Mouse (Mus musculus) heart, adult 8-10 months (tissue): ENCODE results near the gene Spata46. TPM values are rescaled to one million over a fixed set of nuclear protein-coding genes. Genes with fewer than 3 reads are reported as not detected.
A peak's percentile ranks its signal among the peaks of the same experiment; 100 is the strongest.

Experiments used
- DNase-seq: peaks from one replicate; pipeline ENCODE4 v3.0.0; 2022; ENCODE audit warnings: low spot score
- total RNA-seq, 4 experiments: library from RNA; stranded (reverse); gene quantifications; 2 replicates each; pipeline ENCODE4 v1.2.4; 2022

Spata46 gene
- total RNA-seq = not detected

DNA sequence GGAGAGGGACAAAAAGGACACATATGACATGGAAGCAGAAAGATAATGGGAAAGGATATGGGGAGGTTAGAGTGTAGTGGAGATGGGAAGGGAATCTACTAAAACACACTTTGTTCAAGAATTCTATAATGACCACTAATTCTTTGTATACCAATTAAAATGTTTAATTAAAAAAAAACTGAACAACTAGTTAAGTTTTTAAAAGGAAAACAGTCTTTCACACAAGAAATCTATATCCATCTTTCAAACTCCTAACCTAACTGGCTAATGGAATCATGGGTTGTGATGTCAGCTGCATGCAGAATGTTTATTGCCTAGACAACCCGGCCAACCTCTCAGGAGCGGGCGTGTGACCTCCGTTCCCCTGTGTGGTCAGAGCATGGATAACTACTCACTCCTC lies at the start of gene Spata46:
Spata46 (plus strand) TSS at position 301 of the 400 bp plus-strand sequence.
- no peak for DNase-seq

DNA sequence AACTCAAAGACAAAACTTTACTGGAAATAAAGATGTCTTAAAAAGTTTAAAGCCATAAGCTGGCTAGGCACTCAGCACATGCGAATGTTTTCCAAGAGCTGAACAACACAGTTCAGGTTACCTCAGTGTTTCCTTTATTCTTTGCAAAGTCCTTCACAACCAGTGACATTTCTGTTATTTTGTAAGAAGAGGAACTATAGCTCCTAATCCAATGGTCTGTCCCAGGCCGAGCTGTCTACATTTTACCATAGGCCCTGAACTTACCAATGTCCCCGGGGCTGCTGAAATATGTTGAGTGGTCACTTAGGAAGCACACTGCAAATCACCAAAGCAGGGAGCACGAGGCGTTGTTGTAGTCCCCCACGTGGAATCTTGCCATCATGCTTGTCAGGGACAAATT lies 38.3 kb upstream of the Spata46 start:
- DNase-seq = no peak

DNA sequence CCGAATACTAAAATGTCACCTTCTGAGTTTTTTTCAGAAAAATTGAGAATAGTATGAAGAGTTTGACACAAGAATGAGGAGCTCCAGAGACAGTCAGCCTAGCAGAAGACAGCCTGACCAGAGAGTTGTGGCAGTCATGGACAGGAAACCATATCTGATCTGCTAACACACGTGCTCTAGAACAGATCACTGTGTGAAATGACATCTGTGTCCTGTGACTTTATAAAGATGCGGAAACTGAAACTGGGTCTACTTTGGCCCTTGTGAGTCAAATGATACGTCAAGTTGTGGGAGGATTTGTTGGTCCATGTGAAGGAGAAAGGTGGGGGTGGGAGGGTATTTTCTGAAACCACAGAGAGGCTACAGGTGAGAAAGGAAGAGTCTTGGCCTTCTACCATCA lies 37.9 kb upstream of the Spata46 start:
- DNase-seq = no peak

DNA sequence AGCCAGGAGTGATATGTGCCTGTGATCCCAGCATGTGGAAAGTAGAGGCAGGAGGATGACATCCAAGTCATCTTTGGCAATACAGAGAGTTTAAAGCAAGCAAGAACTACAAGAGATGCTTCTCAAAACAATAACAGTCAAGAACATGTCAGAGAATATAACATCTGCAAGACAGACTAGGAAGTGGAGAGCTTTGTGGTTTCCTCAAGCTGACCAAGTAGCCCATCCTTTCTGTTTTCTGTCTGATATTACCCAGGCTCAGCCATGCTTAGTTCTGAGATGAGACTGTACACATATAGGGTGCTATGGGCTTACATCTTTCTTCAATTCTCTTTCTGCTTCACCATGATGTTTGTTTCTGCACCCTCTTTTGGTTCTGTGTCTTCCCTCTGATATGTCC lies 35.4 kb upstream of the Spata46 start:
- no peak for DNase-seq

- DNase-seq = no peak
These were observed 31.6 kb upstream of the Spata46 start, which contains the start of gene Sh2d1b1 for GRCm38 (mm10) chr1:170277016-170277415. TSS of gene Sh2d1b1 (plus strand) at chr1:170277320.

DNA sequence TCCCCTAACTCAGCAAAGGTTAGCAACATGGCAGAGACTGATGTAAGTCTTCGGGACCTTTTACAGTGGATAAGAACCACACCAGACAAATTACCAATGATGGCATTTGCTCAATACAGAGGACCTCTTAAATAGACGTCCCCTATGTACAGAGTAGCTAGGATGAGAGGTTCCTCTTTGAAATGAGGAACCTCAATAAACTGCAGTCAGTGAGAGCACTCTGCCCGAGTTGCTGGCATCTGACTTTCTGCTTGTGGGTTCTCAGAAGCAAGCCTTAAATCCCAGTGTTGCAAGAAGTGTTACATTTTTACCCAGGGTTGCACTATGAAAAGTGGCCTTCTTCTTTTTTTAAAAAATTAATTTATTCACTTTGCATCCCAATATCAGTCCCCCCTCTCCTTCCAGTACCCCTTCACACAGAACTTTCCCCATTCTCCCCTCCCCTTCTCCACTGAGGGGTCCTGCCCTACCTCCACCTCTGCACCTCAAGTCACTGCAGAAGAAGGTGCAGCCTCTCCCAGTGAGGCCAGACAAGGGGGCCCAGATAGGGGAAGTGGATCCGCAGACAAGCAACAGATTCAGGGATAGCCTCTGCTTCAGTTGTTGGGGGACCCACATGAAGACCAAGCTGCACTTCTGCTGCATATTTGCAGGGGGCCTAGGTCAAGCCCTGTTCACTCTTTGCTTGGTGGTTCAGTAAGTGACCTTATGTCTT lies 26.0 kb upstream of the Spata46 start:
- no peak for DNase-seq

GRCm38 (mm10) chr1:170292239-170292951 lies 16.2 kb upstream of the Spata46 start:
- DNase-seq = peak; percentile 42

GRCm38 (mm10) chr1:170293257-170293656 lies 15.3 kb upstream of the Spata46 start:
- DNase-seq = no peak

GRCm38 (mm10) chr1:170294786-170295570 lies 13.6 kb upstream of the Spata46 start:
- no peak for DNase-seq

DNA sequence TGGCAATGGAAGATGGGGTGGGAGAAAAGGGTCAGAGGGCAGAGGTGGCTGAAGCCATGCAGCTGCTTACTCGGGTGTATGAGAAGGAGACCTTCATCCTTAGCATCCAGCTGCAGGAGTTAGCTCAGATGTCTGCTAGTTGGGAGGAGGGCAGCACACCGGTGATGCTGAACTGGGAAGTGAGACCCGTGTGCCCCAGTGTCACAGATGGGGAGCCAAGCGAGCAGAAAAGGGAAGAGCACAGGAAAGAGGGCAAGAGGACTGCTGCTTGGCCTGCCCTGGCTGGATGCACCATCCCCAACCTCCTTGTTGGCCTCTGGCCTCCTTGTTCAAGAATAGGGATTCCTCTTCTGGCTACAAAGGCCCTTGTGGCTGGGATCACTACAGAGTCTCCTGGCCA lies 9.1 kb upstream of the Spata46 start:
- no peak for DNase-seq

DNA sequence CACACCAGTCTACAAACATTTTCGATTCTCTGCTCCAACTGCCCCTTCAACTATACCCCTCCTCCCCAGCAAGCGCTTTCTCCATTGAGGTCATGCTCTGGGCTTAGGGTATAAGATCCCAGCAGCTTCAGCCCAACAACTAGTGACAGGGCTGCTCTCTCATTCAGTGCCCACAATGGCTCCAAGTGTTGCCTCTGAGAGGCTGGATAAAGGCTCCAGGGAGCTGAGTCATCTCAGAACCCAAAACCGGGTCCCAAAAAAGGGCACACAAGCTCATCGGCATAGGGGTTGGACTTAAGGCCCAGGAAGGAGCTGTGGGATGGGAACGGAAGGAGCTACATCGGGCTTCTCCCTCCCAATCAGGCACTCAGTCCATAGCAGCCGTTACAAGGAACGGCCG lies 6.9 kb upstream of the Spata46 start:
- DNase-seq = no peak

GRCm38 (mm10) chr1:170302456-170302855 lies 6.1 kb upstream of the Spata46 start:
- no peak for DNase-seq

DNA sequence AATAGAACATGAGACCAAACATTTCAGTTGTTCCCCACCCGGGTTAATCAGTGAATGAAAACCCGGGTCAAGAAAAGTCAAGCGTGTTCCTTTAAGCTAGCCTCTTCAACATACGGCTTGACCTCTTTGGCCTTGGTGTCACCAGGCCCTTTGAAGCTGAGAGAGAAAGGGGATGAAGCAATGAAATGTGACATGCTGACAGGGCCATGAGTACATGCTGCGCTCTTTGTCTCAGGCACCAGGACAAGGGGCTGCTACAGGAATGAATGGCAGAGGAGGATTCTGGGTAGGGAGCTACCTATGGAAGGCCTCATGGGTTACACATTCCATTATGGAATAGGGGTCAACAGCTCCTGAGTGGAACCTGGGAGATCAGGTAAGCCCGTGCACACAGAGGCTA lies 5.5 kb upstream of the Spata46 start:
- no peak for DNase-seq

- DNase-seq = no peak
These were observed 3.6 kb upstream of the Spata46 start for GRCm38 (mm10) chr1:170305002-170305401.

- no peak for DNase-seq
These were observed 2.4 kb upstream of the Spata46 start, which contains the start of gene Gm7694 for GRCm38 (mm10) chr1:170306232-170306631. TSS of gene Gm7694 (minus strand) at chr1:170306332.

- DNase-seq = no peak
These were observed 2.8 kb downstream of the Spata46 start for GRCm38 (mm10) chr1:170311431-170311830.

- no peak for DNase-seq
These were observed 13.4 kb downstream of the Spata46 start for GRCm38 (mm10) chr1:170322046-170322445.

- DNase-seq = no peak
These were observed 14.4 kb downstream of the Spata46 start for GRCm38 (mm10) chr1:170323001-170323400.

- DNase-seq = no peak
These were observed 15.7 kb downstream of the Spata46 start for GRCm38 (mm10) chr1:170324312-170324711.

GRCm38 (mm10) chr1:170325277-170325676 lies 16.7 kb downstream of the Spata46 start:
- no peak for DNase-seq

- no peak for DNase-seq
These were observed 23.3 kb downstream of the Spata46 start for GRCm38 (mm10) chr1:170331926-170332325.

DNA sequence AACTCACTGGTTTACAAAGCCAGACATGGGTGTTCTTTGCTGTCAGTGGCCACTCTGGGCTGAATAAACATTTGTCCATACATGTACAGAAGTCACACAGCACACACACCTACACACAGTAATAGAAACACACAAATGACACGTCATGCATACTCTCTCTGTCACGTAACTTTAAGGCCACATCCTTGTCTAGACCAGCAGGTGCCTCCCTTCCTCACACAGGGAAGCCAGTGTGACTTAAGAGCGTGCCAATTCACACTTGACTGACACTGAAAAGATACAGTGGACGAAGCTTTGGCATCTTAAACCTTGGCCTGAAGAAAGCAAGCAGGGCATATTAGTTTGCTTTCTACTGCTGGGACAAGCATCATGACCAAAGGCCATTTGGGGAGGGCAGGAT lies 24.2 kb downstream of the Spata46 start:
- DNase-seq = no peak
